Mouse (Mus musculus) layer of hippocampus, postnatal 14 days (tissue): ENCODE data around the gene Aen. TPM values are rescaled to one million over a fixed set of nuclear protein-coding genes. Genes with fewer than 3 reads are reported as not detected.

Experiments
- DNase-seq, 2 experiments: peaks; one replicate each; pipeline ENCODE4 v3.0.0; 2021 to 2022; ENCODE audit warnings: low spot score in 2 of 2, mixed read lengths in 1 of 2
- total RNA-seq, 2 experiments: library from RNA; stranded (reverse); gene quantifications; 2 replicates each; pipeline ENCODE4 v1.2.3; 2021

Aen gene
- total RNA-seq, 2 experiments from 2014 or later = 27.3 to 27.4 TPM

DNA sequence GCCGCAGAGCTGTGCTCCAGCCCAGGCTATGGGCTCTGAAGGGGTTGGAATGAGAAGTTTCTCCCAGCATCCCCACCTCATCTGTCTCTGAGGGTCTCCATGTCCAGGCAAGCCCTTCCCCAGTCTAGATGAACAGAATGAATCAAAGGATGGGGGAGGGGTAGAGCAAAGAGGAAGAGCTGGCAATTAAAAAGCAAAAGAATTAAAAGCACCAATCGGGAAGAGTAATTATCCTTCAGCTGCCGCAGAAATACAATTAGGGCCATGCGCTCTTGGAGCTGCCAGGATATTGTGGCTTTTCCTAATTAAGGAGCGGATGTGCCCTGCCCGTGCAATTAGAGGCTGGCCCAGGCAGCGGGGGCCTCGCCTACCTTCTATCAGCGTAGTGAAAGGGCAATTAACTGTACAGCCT lies 8.2 kb upstream of the Aen start:
- DNase-seq = peak in 1 of 2 experiments; percentile 34

DNA sequence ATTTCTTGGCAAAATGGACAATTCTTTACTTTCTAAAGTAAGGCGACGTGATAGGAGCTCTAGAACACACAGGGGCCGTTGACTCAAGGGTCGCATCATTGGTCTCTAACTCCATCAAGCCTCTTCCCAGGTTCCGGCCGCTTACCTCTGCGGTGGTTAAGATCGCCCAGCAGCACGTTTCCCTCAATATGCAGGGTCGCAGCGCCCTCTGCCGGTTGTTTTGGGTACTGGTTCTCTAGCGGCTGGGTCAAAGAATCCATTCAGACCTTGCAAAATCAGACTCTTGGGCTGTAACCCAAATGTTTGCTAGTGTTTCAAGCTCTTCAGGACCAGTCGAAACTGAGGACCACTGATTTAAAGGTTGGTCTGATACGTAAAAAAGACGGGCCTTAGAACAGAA lies 5.0 kb upstream of the Aen start:
- peak; percentile 84 to 90 for DNase-seq

DNA sequence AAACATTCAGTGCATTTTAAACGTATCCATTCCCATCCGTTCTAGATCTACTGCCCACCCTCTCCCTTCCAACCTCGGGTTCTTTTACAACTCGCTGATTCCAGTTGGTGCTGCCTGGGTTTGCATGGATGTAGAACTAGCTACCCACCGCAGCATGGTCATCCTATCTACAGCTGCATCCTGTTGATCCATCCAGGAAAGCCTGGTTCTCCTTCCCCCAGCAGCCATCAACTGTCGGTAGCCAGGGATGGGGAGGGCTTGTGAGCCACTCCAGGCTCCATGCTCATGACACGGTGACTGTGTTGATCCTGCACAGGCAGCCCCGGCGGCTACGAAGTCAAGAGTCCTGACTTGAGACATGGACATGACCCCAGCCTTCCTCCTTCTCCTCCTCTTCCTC lies 1.7 kb upstream of the Aen start:
- DNase-seq = no peak

DNA sequence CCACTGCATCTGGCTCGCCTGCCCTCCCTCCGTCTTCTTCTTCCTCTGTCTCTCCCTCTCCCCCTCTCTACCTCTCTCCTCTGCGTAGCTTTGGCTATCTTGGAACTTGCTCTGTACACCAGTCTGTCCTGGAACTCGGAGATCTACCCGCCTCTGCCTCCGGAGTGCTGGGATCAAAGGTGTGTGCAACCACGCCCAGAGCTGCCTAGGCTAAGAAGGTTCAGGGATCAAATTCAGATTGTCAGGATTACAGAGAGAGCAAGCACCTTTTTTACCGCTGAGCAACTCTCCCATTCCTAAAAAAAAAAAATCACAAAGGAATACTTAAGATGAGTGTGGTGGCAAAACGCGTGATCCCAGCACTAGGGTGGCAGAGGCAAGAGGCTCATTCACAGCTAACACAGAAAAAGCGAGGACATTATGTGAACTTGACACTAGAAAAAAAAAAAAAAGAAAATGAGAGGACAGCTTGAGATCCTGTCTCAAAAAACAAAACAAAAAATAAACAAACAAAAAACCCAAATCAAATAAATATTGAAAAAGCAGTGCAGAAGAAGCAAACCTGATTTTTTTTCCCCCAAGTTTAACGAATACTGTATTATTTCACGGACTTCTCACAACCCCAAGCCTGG lies 517 bp upstream of the Aen start:
- no peak for DNase-seq

DNA sequence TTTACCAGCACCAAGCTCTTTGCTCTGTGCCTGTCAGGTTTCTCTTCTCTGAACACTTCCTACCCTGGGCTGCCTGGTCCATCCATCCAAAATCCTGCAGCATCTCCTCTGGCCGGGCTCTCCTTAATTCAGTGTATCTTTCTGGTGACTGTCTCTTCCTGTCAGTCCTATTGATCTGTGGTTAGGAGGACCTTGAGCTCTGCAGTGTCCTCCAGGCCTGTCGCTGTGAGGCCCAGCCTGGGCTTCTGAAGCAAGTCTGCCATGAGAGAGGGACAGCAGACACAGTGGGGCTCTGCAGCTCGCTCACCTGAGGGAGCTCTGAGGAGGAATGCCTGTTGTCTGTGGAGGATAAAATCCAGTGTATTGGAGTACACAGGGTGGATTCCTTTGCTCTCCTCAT lies 1.9 kb downstream of the Aen start:
- DNase-seq = no peak

DNA sequence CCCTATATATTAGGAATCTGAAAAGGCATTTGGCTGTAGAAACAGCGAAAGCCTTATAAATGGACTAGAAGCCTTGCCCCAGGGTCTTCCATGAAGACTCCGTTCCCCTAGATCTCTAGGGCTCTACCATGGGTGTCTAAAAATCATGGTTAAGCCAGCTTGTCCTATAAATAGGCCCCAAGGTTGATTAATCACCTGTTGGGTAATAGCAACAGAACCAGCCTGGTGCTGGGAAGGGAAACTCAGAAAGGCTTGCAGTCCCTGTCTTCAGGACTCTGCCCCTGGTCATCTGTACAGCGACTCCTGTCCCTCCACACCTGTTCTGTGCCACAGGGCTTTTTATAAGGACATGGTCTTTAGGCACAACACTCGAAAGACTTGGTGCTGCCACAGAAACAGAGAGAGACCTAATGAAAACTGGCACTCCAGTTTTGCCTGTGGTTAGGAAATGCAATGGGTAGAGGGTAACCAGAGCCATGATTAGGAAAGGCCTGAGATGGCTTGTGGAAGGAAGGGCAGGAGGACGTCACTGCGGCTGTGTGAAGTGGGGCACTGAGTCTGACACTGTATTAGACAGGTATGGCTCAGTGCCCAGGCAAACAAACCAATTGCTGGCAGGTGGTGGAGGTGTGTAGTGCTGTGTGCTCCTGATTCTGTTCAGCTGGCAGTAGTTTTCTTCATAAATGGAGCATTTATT lies 7.7 kb downstream of the Aen start:
- no peak for DNase-seq

DNA sequence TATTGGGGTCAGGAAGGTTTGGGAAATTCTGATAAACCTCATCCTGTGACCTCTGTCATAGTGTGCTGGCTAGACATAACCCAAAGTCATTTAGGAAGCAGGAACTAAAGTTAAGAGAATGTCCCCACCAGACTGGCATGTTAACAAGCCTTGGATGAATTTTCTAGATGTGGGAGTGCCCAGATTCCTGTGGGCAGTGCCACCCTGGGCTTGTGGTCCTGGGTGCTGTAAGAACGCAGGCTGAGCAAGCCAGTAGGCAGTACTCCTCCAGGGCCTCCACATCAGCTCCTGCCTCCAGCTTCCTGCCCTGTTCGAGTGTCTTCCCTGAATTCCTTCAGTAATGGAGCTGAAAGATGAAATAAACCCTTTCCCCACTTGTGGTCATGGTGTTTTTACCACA lies 8.5 kb downstream of the Aen start:
- no peak for DNase-seq

DNA sequence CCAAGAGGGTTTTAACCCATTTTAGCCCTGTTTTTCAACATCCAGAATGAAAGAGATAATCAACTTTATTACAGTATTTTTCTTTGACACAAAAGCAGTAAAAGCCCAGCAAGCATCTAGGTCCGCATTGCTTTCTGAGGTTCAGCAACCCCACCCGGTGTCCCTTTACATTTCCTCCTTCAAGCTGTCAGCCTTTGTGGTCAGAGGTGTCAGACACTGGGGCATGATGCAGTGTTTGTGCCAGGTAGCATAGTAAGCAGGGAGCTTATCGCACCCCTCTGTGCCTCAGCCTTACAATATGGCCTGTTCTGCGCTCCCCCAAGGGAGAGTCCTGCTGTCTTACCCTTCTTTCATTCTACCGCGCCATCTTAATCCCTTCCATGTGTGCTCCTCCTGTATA lies 13.4 kb downstream of the Aen start:
- no peak for DNase-seq

DNA sequence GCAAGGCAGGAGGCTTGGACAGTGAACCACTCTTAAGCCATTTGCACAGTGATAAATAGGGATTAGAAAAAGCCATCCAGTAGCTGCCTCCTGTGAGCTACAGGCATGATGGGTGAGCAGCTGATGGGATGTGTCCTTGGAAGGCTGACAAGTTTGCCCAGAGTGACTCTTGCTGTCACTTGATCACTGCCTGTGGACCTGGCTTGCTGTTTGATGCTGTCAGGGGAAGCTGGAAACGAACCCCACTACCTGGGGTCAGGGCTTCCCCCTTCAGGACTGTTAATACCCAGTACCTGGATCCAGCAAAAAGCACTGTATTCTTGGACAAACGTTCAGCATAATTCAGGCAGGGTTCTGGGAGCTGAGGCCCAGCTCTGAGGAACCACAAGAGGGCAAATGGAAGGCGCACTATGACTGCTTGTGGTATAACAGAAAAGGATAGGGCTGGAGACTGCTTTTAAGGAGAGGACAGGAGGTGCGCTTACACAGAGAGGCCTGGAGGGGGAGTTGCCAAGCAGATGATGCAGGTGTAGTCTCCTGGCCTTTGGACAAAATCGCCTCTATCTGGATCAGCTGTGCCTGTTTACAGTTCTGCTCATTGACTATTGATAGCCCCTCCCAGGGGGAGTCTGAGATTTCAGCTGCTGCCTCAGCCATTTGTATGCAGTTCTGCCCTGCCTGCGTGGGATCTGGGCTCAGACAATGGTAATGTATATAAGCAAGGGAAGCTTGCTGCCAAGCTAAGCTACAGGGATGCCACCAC lies 14.9 kb downstream of the Aen start:
- DNase-seq = no peak

DNA sequence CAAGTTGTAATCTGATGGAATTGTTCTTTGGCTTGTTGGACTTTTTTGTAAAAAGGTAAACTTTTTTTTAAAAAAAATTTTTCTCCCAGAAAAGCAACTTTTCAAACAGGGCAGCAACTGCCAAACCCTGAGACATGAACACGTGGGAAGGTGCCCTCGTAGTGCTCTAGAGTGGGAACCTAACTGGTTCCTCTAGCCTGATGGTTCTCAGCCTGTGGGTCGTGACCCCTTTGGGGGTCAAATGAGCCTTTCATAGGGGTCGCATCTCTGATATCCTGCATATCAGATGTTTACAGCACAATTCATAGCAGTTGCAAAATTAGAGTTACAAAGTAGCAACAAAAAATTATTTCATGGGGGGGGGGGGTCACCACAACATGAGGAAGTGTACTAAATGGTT lies 15.6 kb downstream of the Aen start:
- no peak for DNase-seq

DNA sequence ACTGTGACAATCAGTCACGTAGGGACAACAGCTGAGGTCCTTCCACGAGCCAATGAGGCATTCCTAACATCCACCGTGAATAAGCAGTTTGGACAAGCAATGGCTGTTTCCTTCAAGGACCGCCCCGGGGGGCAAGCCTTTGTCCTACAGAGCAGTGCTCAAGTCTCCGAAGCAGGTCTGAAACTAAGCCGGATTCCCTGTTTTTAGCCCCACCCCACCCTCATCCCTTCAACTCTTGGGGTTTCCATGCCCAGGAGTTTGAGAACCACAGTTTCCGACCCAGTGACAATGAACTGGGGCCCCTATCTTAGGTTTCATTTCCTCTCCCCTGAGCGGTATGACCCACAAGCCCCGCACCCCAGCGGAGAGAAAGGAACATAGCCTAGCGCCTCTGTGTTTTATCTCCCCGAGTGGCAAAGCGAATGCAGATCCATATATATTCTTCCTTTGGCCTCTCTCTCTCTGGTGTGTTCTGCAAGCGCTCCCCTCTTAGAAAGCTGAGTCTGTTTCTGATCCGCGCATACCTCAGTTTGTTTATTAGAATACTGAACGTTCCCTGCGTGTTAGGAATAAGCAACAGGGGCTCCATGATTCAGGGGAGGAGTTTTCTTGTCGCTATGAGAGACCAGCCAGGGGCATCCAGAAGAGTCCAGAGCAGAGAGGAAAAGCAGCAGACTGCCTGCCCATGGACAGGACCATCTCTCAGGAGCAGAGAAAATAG lies 16.8 kb downstream of the Aen start:
- no peak for DNase-seq

DNA sequence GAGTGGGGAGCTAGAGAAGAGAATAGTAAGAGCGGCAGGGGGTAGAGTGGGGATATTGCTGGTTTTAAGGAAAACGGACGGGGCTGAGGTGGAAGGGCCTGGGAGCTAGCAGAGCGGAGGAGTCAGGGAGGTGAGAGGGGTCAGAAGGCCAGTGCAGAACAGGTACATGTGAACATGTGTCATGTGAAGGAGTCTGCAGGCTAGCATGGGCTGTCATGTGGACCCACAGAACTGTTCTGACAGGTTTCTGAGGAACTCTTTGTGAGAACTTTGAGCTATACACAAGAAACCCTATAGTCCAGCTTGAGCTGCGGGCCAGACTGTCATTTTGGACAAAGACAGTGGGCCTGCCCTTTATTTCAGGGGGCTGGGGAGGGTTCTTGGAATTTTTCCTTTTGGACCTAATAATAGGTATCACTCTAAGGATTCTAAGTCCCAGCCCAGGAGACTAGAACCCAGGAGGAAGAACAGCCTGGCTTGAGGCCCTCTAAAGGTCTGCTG lies 17.4 kb downstream of the Aen start, which contains the start of gene Isg20:
Gene Isg20, plus strand, starts transcription at position 451 of the 501 bp plus-strand sequence.
- DNase-seq = no peak

DNA sequence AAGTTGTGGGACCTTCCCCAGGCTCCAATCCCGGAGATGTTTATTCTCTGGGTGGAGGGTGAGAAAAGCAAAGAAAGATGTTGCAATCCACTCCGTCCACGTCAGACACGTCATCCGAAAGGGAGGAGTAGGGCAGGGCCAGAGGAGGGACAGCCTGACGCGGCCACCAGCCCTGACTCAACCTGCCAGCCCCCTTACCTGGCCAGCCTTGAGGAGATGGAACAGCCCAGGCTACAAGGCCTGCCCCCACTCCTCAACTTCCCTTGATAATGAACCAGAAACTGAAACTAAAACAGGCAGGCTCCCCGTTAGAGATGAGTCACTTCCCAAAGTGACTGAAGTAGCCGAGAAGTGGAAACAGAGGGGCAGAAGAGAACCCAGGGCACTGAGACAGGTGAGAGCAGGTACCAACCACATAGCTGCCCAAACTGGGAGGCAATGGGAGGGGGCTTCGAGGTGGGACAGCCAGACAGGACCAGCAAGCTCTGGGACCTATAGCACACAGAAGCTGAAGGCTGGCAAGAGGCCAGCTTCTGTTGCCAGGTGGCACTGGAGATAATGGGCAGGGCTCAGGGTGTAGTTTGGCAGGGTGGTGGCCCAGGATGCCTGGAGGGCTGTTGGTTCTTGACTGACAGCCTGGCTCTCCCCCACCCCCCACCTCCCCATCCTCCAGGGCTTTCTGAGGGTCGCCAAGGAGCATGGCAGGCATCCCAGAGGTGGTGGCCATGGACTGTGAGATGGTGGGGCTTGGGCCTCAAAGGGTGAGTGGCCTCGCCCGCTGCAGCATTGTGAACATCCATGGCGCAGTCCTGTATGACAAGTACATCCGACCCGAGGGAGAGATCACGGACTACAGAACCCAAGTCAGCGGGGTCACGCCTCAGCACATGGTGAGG lies 18.2 kb downstream of the Aen start:
- DNase-seq = no peak

DNA sequence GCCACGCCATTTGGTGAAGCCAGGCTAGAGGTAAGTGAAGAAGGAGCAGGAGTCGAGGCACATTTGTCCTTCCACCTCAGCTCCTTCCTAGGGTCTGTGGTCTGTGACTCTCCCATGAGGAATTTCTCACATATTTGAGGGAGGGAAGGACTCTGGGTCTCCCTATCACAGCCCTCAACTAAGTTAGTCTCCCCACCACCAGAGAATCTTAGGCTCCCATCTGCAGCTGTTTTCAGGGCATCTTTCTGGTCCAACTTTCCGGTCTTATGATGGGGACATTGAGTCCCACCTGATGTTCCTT lies 18.8 kb downstream of the Aen start:
- no peak for DNase-seq

DNA sequence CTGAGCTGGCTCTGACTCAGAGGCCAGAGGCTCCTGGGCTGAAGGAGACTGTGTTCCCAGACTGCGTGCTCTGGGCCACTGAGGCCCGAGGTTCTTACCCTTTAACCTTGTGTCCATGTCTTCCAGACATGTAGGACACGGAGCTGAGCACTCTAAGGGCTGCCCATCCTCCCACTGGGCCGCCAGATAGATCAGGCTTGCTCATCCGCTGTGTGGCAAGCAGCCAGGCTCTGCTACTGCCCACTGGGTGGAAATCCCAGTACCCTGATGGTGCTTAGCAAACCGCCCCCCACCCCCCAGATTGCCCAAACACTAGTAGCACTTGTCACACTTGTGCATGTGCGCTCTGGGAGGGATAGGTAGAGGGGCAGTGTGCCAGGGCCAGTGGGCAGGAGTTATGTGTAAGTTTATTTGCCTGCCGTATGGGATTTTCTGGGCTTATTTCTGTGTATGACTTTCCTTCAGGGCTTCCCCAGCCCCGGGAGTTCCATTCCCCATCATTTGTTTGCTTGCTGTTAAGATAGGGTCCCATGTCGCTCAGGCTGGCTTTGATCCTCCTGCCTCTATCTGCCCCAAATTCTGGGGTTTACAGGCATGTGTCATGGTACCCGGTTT lies 19.3 kb downstream of the Aen start:
- DNase-seq = no peak

DNA sequence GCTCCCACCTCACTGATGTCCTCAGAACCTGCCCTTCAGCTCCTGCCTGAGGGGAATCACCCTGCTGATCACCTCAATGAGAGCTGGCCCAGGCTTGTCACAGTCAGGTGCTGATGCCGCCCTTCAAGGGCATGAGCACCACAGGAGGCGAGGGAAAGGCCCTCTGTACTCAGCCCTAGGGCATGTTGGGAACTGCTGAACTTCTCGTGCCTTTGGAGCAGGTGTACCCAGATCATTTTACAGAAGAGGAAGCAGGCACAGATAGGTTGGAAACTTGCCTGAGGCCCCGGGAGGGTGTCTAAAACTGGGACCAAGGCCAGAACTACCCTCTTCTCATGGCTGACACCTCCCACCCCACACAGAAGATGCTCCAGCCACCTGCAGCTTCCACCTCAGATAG lies 23.0 kb downstream of the Aen start:
- no peak for DNase-seq

DNA sequence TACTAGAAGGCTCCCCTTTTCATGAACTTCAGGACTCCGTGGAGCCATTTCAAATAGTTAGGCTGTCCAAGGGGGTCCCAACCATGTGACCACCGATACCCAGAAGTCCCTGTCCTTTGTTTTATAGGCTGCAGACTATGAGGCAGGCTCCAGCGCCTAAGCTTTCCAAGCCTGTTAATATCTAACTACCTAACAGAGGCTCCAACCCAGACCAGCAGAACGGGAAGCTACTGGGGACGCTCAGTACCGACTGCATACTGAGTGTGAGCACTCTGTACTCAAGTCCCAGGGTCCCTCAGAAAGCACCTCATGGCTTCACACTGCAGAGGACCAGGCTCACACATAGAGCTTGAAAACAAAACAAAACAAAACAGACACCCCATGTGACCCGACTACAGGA lies 26.9 kb downstream of the Aen start:
- no peak for DNase-seq

DNA sequence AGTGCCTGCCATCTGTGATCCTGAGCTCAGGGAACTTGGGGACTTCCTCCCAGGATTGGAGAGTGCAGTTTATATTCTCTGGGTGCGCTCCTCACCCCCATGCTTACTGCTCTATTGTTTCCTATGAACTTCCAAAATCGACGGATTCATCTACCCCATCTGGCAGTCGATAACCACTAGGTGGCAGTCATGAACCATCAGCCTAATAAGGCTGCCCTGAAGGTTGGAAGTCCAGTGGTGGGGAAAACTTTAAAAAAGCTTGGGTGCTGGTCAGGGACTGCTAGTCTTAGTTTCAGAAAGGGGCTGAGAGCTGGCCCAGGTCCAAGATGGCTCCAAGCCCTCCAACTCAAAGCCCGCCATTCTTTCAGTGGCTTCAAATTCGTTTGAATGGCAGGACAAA lies 28.6 kb downstream of the Aen start:
- peak; percentile 72 to 80 for DNase-seq

DNA sequence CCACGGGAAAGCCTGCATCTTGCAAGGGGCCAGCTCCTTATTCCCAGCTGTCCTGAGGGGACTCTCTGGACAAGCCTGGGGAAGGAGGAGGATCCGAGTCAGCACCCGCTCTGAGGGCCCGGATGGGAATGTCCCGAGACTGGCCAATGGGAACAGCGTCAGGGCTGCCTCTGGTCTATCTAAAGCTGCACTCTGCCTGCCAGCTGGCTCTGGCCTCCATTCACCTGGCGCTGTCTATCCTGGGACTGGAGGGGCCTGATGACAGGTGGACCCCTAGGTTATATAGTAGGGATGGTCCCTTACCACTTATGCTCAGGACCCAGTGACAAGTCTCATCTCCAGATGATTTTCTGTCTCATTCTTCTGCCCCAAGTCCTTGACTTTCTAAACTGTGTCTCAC lies 29.1 kb downstream of the Aen start:
- no peak for DNase-seq

DNA sequence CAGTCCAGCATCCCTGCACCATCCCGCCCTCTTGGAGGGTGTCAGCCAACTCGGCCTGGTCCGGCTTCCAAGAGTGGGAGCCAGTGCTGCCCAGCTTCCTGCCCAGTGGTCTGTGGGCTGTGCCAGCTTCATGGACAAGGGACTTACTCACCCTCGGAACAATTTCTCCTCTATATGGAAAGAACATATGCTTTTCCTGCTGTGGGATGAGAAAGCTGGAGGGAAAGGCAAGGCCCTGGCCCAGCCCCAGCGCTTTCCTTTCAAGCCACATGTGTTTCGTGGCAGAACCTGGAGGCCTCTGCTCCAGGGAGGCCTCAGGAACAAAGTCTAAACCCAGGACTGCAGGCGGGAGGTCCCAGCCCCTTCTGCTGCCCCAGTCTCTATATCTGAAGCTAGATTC lies 30.0 kb downstream of the Aen start:
- DNase-seq = no peak
